Mouse (Mus musculus): Measurements from ENCODE around the gene Klk9. TPM values are rescaled to one million over a fixed set of nuclear protein-coding genes. Genes with fewer than 3 reads are reported as not detected.

Klk9 gene
- total and polyA plus RNA-seq, 2 experiments, result not detected

DNA sequence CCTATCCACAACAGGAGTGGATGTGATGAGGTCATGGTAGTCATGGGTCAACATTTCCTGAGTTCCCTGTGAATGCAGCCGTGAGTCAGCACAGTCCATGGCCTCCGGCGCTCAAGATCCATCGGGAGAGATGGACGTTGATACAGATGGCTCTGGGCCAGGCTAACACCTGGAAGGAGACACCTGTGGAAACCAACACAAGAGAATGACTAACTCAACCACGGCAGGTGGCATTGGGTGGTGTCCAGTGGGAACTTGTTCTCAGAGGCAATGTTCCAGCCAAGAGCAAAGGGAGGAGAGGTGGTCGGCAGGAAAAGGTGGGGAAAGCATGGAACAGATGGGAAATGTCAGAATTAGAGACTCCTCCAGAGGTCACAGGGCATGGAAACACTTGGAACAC lies 29.9 kb downstream of the Klk9 start:
- Histone ChIP-seq H3K9ac (ENCODE audit: low read depth, low read length) (no peak overlapping the region), H3K27me3 (ENCODE audit: control insufficient read depth, insufficient read depth, low read length) (no peaks in the 10 kb centered on the region; the same call in 1 of the 2 replicates), H3K79me2 (ENCODE audit: control insufficient read depth, insufficient read depth, low read length) (no peaks in the 10 kb centered on the region), H3K36me3 (ENCODE audit: control insufficient read depth, insufficient read depth, low read length) (no peaks in the 10 kb centered on the region), H3K4me1 (ENCODE audit: control insufficient read depth, insufficient read depth, low read length) (no peaks in the 10 kb centered on the region), H3K4me3 (ENCODE audit: insufficient read depth, low read depth, low read length) (no peak overlapping the region), H3K27ac (replicated peaks; ENCODE audit: insufficient read depth, low read depth, low read length) (no peak overlapping the region)
- 82% methylated on average over 7 of the region's 7 CpGs for WGBS
- no peak for TF ChIP-seq POLR2A (IDR thresholded peaks at IDR 0.05; ENCODE audit: extremely low read depth, insufficient read depth, low read length)
- no peak for TF ChIP-seq CTCF (IDR thresholded peaks at IDR 0.05; ENCODE audit: low read depth, low read length)
- DNase-seq (ENCODE audit: extremely low read depth, low read depth, low spot score), result no peak

DNA sequence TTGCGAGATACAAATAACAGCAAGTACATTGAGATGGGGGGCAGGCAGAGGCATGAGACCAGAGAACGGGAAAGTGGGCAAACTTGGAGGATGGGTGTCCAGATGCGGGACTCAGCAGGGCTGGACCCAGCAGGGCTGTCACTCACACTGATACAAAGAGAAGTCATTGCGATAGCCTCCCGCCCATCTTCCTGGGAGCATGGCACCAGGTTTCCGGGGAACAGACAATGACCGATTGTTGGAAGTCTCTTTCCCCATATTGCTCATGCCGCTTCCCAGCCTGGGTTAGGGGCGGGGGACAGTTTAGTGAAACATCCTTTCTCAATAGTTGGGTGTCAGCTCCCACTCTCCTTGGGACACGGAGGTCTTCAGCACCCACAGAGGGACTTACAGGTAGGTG lies 32.5 kb downstream of the Klk9 start, which contains the start of gene Klk6:
Gene Klk6, plus strand, starts transcription at position 301 of the 400 bp plus-strand sequence.
- H3K36me3 ChIP-seq (ENCODE audit: control insufficient read depth, insufficient read depth, low read length), result no peaks in the 10 kb centered on the region

DNA sequence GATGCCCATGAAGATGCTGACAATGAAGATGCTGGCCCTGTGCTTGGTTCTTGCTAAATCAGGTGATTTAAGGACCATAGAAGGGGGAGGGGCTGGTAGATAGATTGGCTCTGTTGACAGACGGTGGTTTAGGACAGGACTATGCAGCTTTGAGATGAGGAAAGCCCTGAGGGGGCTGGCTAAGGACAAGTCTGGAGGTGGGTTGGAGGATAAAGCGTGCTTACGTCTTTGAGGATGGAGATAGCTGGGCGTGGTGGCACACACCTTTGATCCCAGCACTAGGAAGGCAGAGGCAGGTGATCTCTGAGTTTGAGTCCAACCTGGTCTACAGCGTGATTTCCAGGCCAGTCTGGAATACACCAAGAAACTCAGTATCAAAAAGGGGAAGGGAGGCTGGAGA lies 34.4 kb downstream of the Klk9 start:
- H3K79me2 ChIP-seq (ENCODE audit: control insufficient read depth, insufficient read depth, low read length), result no peaks in the 10 kb centered on the region
- TF ChIP-seq CTCF (IDR thresholded peaks at IDR 0.05; ENCODE audit: low read depth, low read length), result no peak
- TF ChIP-seq POLR2A (IDR thresholded peaks at IDR 0.05; ENCODE audit: extremely low read depth, insufficient read depth, low read length), result no peak
- H3K27ac ChIP-seq (replicated peaks; ENCODE audit: insufficient read depth, low read depth, low read length), result no peak overlapping the region
- no peak overlapping the region for H3K9ac ChIP-seq (ENCODE audit: low read depth, low read length)
- no peak overlapping the region for H3K4me3 ChIP-seq (ENCODE audit: insufficient read depth, low read depth, low read length)
- 84% methylated on average over 5 of the region's 5 CpGs for WGBS
- no peaks in the 10 kb centered on the region for H3K27me3 ChIP-seq (ENCODE audit: control insufficient read depth, insufficient read depth, low read length)
- no peak for DNase-seq (ENCODE audit: extremely low read depth, low read depth, low spot score)
- no peaks in the 10 kb centered on the region for H3K4me1 ChIP-seq (ENCODE audit: control insufficient read depth, insufficient read depth, low read length)
- no peaks in the 10 kb centered on the region for H3K36me3 ChIP-seq (ENCODE audit: control insufficient read depth, insufficient read depth, low read length)

More for the DNA sequence above, 32.5 kb downstream of the Klk9 start, which contains the start of gene Klk6:
- H3K9ac ChIP-seq (ENCODE audit: low read depth, low read length), result no peak within 1 kb of the TSS
- no peak within 1 kb of the TSS for H3K27ac ChIP-seq (replicated peaks; ENCODE audit: insufficient read depth, low read depth, low read length)
- H3K4me1 ChIP-seq (ENCODE audit: control insufficient read depth, insufficient read depth, low read length), result no peaks in the 10 kb centered on the region
- no peak within 1 kb of the TSS for H3K4me3 ChIP-seq (ENCODE audit: insufficient read depth, low read depth, low read length)
- WGBS, result 77% methylated on average over 10 of the region's 10 CpGs
- H3K27me3 ChIP-seq (ENCODE audit: control insufficient read depth, insufficient read depth, low read length), result no peaks in the 10 kb centered on the region
- no peaks in the 10 kb centered on the region for H3K79me2 ChIP-seq (ENCODE audit: control insufficient read depth, insufficient read depth, low read length)
- DNase-seq (ENCODE audit: extremely low read depth, low read depth, low spot score), result no peak
- no peak for TF ChIP-seq CTCF (IDR thresholded peaks at IDR 0.05; ENCODE audit: low read depth, low read length)
- no peak for TF ChIP-seq POLR2A (IDR thresholded peaks at IDR 0.05; ENCODE audit: extremely low read depth, insufficient read depth, low read length)

DNA sequence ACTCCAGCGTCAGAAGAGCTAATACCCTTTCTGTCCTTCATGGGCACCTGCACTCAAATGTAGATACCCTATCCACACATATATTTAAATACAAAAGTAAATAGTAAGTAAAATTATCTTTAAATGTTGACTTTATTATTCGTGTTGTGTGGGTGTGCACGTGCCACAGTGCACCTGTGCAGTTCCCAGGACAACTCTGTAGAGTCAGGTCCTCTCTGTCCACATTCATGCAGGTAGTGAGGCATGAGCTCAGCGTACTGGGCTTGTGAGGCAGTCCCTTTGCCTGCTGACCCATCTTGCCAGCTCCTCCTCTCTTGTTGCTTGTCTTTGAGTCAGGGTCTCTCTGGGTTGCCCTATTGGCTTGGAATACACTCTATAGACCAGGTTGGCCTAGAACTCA lies 36.0 kb downstream of the Klk9 start:
- 80% methylated on average over 4 of the region's 4 CpGs for WGBS
- no peak for TF ChIP-seq POLR2A (IDR thresholded peaks at IDR 0.05; ENCODE audit: extremely low read depth, insufficient read depth, low read length)
- no peak for TF ChIP-seq CTCF (IDR thresholded peaks at IDR 0.05; ENCODE audit: low read depth, low read length)
- H3K4me3 ChIP-seq (ENCODE audit: insufficient read depth, low read depth, low read length), result no peak overlapping the region
- H3K9ac ChIP-seq (ENCODE audit: low read depth, low read length), result no peak overlapping the region
- H3K79me2 ChIP-seq (ENCODE audit: control insufficient read depth, insufficient read depth, low read length), result no peaks in the 10 kb centered on the region
- H3K27ac ChIP-seq (replicated peaks; ENCODE audit: insufficient read depth, low read depth, low read length), result no peak overlapping the region
- no peaks in the 10 kb centered on the region for H3K27me3 ChIP-seq (ENCODE audit: control insufficient read depth, insufficient read depth, low read length)
- no peaks in the 10 kb centered on the region for H3K36me3 ChIP-seq (ENCODE audit: control insufficient read depth, insufficient read depth, low read length)
- H3K4me1 ChIP-seq (ENCODE audit: control insufficient read depth, insufficient read depth, low read length), result no peaks in the 10 kb centered on the region
- no peak for DNase-seq (ENCODE audit: extremely low read depth, low read depth, low spot score)

DNA sequence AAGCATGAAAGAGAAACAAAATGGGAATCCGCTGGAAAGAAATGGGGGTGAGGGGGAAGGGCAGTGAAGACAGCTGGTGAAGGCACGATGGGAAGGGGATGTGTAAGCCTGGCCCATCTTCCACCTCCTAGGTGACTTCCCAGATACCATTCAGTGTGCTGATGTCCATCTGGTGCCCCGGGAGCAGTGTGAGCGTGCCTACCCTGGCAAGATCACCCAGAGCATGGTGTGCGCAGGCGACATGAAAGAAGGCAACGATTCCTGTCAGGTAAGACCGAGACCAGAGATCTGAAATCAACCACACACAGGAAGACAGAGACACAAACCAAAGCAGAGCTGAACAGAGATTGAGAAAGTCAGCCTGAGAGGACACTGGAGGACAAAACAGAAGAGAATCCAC lies 37.3 kb downstream of the Klk9 start:
- Histone ChIP-seq H3K4me1 (ENCODE audit: control insufficient read depth, insufficient read depth, low read length) (no peaks in the 10 kb centered on the region), H3K36me3 (ENCODE audit: control insufficient read depth, insufficient read depth, low read length) (no peaks in the 10 kb centered on the region), H3K9ac (ENCODE audit: low read depth, low read length) (no peak overlapping the region), H3K27ac (replicated peaks; ENCODE audit: insufficient read depth, low read depth, low read length) (no peak overlapping the region), H3K27me3 (ENCODE audit: control insufficient read depth, insufficient read depth, low read length) (no peaks in the 10 kb centered on the region), H3K79me2 (ENCODE audit: control insufficient read depth, insufficient read depth, low read length) (no peaks in the 10 kb centered on the region), H3K4me3 (ENCODE audit: insufficient read depth, low read depth, low read length) (no peak overlapping the region)
- 85% methylated on average over 8 of the region's 8 CpGs for WGBS
- no peak for TF ChIP-seq POLR2A (IDR thresholded peaks at IDR 0.05; ENCODE audit: extremely low read depth, insufficient read depth, low read length)
- no peak for DNase-seq (ENCODE audit: extremely low read depth, low read depth, low spot score)

DNA sequence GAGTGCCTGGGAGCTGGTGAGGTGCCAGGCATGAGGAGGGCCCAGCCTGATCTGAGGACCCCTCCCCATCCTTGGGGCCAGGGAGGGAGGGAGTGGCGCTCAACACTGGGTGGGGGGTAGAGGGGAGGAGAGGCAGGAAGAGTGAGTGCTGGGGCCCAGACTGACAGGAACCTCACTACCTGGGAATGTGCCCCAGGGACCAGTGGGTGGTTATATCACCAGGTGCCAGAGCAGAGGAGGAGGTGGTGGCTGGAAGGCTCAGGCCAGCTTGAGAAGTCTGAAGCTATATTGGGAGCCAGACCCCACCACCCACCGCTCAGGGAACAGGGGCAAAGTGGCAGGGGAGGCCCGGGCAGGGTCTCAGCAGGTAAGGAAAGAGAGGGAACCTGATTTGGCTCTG lies 50.0 kb downstream of the Klk9 start, which contains the start of gene Klk5:
Gene Klk5, plus strand, starts transcription at position 271 of the 400 bp plus-strand sequence.
- no peaks in the 10 kb centered on the region for H3K79me2 ChIP-seq (ENCODE audit: control insufficient read depth, insufficient read depth, low read length)
- no peaks in the 10 kb centered on the region for H3K4me1 ChIP-seq (ENCODE audit: control insufficient read depth, insufficient read depth, low read length)
- TF ChIP-seq POLR2A (IDR thresholded peaks at IDR 0.05; ENCODE audit: extremely low read depth, insufficient read depth, low read length) (no peak), CTCF (IDR thresholded peaks at IDR 0.05; ENCODE audit: low read depth, low read length) (no peak)
- DNase-seq (ENCODE audit: extremely low read depth, low read depth, low spot score), result no peak
- no peak within 1 kb of the TSS for H3K27ac ChIP-seq (replicated peaks; ENCODE audit: insufficient read depth, low read depth, low read length)
- H3K36me3 ChIP-seq (ENCODE audit: control insufficient read depth, insufficient read depth, low read length), result no peaks in the 10 kb centered on the region
- H3K27me3 ChIP-seq (ENCODE audit: control insufficient read depth, insufficient read depth, low read length), result no peaks in the 10 kb centered on the region
- H3K9ac ChIP-seq (ENCODE audit: low read depth, low read length), result no peak within 1 kb of the TSS
- H3K4me3 ChIP-seq (ENCODE audit: insufficient read depth, low read depth, low read length), result no peak within 1 kb of the TSS
- 53% methylated on average over 3 of the region's 3 CpGs for WGBS

Data from liver, adult 2 months (tissue).